Mouse (Mus musculus): ENCODE measurements around the gene Cyyr1. TPM values are rescaled to one million over a fixed set of nuclear protein-coding genes. Genes with fewer than 3 reads are reported as not detected.

The Cyyr1 gene
- polyA plus RNA-seq, 1 experiment from 2014 or later: 6.4 TPM

- H3K4me3 ChIP-seq (ENCODE audit: low read length): no peak overlapping the region
- H3K27me3 ChIP-seq (ENCODE audit: insufficient read depth, low read length): no peaks in the 10 kb centered on the region
- no peak overlapping the region for H3K9ac ChIP-seq (replicated peaks; ENCODE audit: low read length)
- H3K4me2 ChIP-seq (replicated peaks; ENCODE audit: low read depth, low read length): no peak overlapping the region
- 66% methylated on average over 5 of the region's 5 CpGs for WGBS
- H3K36me3 ChIP-seq (ENCODE audit: insufficient read depth, low read length): no peaks in the 10 kb centered on the region
- 0 out of 2 replicates have a peak, but pooled peaks have one; percentile 35 for ATAC-seq (ENCODE audit: low FRiP score, low TSS enrichment)
- H3K4me1 ChIP-seq (ENCODE audit: insufficient read depth, low read length): no peaks in the 10 kb centered on the region
- no peak overlapping the region for H3K27ac ChIP-seq (ENCODE audit: low read length)
- no peaks in the 10 kb centered on the region for H3K9me3 ChIP-seq (ENCODE audit: low read length)
Observed at GRCm38 (mm10) chr16:85538367-85538766, 14.8 kb downstream of the Cyyr1 start.

GRCm38 (mm10) chr16:85536075-85536474, 17.1 kb downstream of the Cyyr1 start:
- no peak overlapping the region for H3K4me3 ChIP-seq (ENCODE audit: low read length)
- H3K4me1 ChIP-seq (ENCODE audit: insufficient read depth, low read length): no peaks in the 10 kb centered on the region
- no peaks in the 10 kb centered on the region for H3K36me3 ChIP-seq (ENCODE audit: insufficient read depth, low read length)
- no peak overlapping the region for H3K27ac ChIP-seq (ENCODE audit: low read length)
- H3K9ac ChIP-seq (replicated peaks; ENCODE audit: low read length): no peak overlapping the region
- no peak for ATAC-seq (ENCODE audit: low FRiP score, low TSS enrichment)
- no peaks in the 10 kb centered on the region for H3K9me3 ChIP-seq (ENCODE audit: low read length)
- WGBS: 88% methylated on average over 8 of the region's 8 CpGs
- no peaks in the 10 kb centered on the region for H3K27me3 ChIP-seq (ENCODE audit: insufficient read depth, low read length)
- H3K4me2 ChIP-seq (replicated peaks; ENCODE audit: low read depth, low read length): no peak overlapping the region

GRCm38 (mm10) chr16:85527743-85528620, 25.2 kb downstream of the Cyyr1 start:
- Histone ChIP-seq H3K9ac (replicated peaks; ENCODE audit: low read length) (no peak overlapping the region), H3K4me1 (ENCODE audit: insufficient read depth, low read length) (no peaks in the 10 kb centered on the region), H3K27me3 (ENCODE audit: insufficient read depth, low read length) (no peaks in the 10 kb centered on the region), H3K27ac (ENCODE audit: low read length) (no peak overlapping the region), H3K4me2 (replicated peaks; ENCODE audit: low read depth, low read length) (no peak overlapping the region), H3K4me3 (ENCODE audit: low read length) (no peak overlapping the region), H3K9me3 (ENCODE audit: low read length) (no peaks in the 10 kb centered on the region), H3K36me3 (ENCODE audit: insufficient read depth, low read length) (no peaks in the 10 kb centered on the region)
- 47% methylated on average over 12 of the region's 12 CpGs for WGBS
- ATAC-seq (ENCODE audit: low FRiP score, low TSS enrichment): peak; percentile 74; the same call in 1 of the 2 replicates

GRCm38 (mm10) chr16:85524589-85524988, 28.6 kb downstream of the Cyyr1 start:
- H3K36me3 ChIP-seq (ENCODE audit: insufficient read depth, low read length): no peaks in the 10 kb centered on the region
- no peaks in the 10 kb centered on the region for H3K4me1 ChIP-seq (ENCODE audit: insufficient read depth, low read length)
- no peak overlapping the region for H3K4me2 ChIP-seq (replicated peaks; ENCODE audit: low read depth, low read length)
- H3K9me3 ChIP-seq (ENCODE audit: low read length): no peaks in the 10 kb centered on the region
- no peak overlapping the region for H3K9ac ChIP-seq (replicated peaks; ENCODE audit: low read length)
- 85% methylated on average over 8 of the region's 8 CpGs for WGBS
- H3K4me3 ChIP-seq (ENCODE audit: low read length): no peak overlapping the region
- H3K27me3 ChIP-seq (ENCODE audit: insufficient read depth, low read length): no peaks in the 10 kb centered on the region
- no peak overlapping the region for H3K27ac ChIP-seq (ENCODE audit: low read length)
- no peak for ATAC-seq (ENCODE audit: low FRiP score, low TSS enrichment)

- Histone ChIP-seq H3K36me3 (ENCODE audit: insufficient read depth, low read length) (no peaks in the 10 kb centered on the region), H3K27me3 (ENCODE audit: insufficient read depth, low read length) (no peaks in the 10 kb centered on the region), H3K4me3 (ENCODE audit: low read length) (no peak overlapping the region), H3K9ac (replicated peaks; ENCODE audit: low read length) (no peak overlapping the region), H3K27ac (ENCODE audit: low read length) (no peak overlapping the region), H3K9me3 (ENCODE audit: low read length) (no peaks in the 10 kb centered on the region), H3K4me2 (replicated peaks; ENCODE audit: low read depth, low read length) (no peak overlapping the region), H3K4me1 (ENCODE audit: insufficient read depth, low read length) (no peaks in the 10 kb centered on the region)
- ATAC-seq (ENCODE audit: low FRiP score, low TSS enrichment): no peak
- 83% methylated on average over 6 of the region's 6 CpGs for WGBS
Observed at GRCm38 (mm10) chr16:85507264-85507663, 45.9 kb downstream of the Cyyr1 start.

- Histone ChIP-seq H3K9ac (replicated peaks; ENCODE audit: low read length) (no peak overlapping the region), H3K4me2 (replicated peaks; ENCODE audit: low read depth, low read length) (no peak overlapping the region), H3K27ac (ENCODE audit: low read length) (no peak overlapping the region), H3K4me1 (ENCODE audit: insufficient read depth, low read length) (no peaks in the 10 kb centered on the region), H3K4me3 (ENCODE audit: low read length) (no peak overlapping the region), H3K9me3 (ENCODE audit: low read length) (no peaks in the 10 kb centered on the region), H3K27me3 (ENCODE audit: insufficient read depth, low read length) (no peaks in the 10 kb centered on the region), H3K36me3 (ENCODE audit: insufficient read depth, low read length) (no peaks in the 10 kb centered on the region)
- WGBS: 33% methylated on average over 3 of the region's 3 CpGs
- ATAC-seq (ENCODE audit: low FRiP score, low TSS enrichment): no peak
Observed at GRCm38 (mm10) chr16:85505108-85505507, 48.1 kb downstream of the Cyyr1 start.

GRCm38 (mm10) chr16:85503416-85503815, 49.8 kb downstream of the Cyyr1 start:
- H3K27ac ChIP-seq (ENCODE audit: low read length): no peak overlapping the region

GRCm38 (mm10) chr16:85495837-85496236, 57.4 kb downstream of the Cyyr1 start:
- no peaks in the 10 kb centered on the region for H3K27me3 ChIP-seq (ENCODE audit: insufficient read depth, low read length)
- no peak overlapping the region for H3K4me3 ChIP-seq (ENCODE audit: low read length)
- H3K4me1 ChIP-seq (ENCODE audit: insufficient read depth, low read length): no peaks in the 10 kb centered on the region
- no peak overlapping the region for H3K27ac ChIP-seq (ENCODE audit: low read length)
- no peaks in the 10 kb centered on the region for H3K9me3 ChIP-seq (ENCODE audit: low read length)
- WGBS: 95% methylated on average over 2 of the region's 2 CpGs
- H3K9ac ChIP-seq (replicated peaks; ENCODE audit: low read length): no peak overlapping the region
- no peaks in the 10 kb centered on the region for H3K36me3 ChIP-seq (ENCODE audit: insufficient read depth, low read length)
- ATAC-seq (ENCODE audit: low FRiP score, low TSS enrichment): no peak
- H3K4me2 ChIP-seq (replicated peaks; ENCODE audit: low read depth, low read length): no peak overlapping the region

More at GRCm38 (mm10) chr16:85503416-85503815, 49.8 kb downstream of the Cyyr1 start:
- no peak overlapping the region for H3K9ac ChIP-seq (replicated peaks; ENCODE audit: low read length)
- no peak overlapping the region for H3K4me3 ChIP-seq (ENCODE audit: low read length)
- H3K36me3 ChIP-seq (ENCODE audit: insufficient read depth, low read length): no peaks in the 10 kb centered on the region
- no peak overlapping the region for H3K4me2 ChIP-seq (replicated peaks; ENCODE audit: low read depth, low read length)
- ATAC-seq (ENCODE audit: low FRiP score, low TSS enrichment): no peak
- no peaks in the 10 kb centered on the region for H3K4me1 ChIP-seq (ENCODE audit: insufficient read depth, low read length)
- H3K27me3 ChIP-seq (ENCODE audit: insufficient read depth, low read length): no peaks in the 10 kb centered on the region
- no peaks in the 10 kb centered on the region for H3K9me3 ChIP-seq (ENCODE audit: low read length)
- 82% methylated on average over 5 of the region's 5 CpGs for WGBS

GRCm38 (mm10) chr16:85488105-85488607, 65.0 kb downstream of the Cyyr1 start:
- H3K36me3 ChIP-seq (ENCODE audit: insufficient read depth, low read length): no peaks in the 10 kb centered on the region

GRCm38 (mm10) chr16:85487266-85487665, 65.9 kb downstream of the Cyyr1 start:
- Histone ChIP-seq H3K4me3 (ENCODE audit: low read length) (no peak overlapping the region), H3K9me3 (ENCODE audit: low read length) (no peaks in the 10 kb centered on the region), H3K9ac (replicated peaks; ENCODE audit: low read length) (no peak overlapping the region), H3K27me3 (ENCODE audit: insufficient read depth, low read length) (no peaks in the 10 kb centered on the region), H3K4me2 (replicated peaks; ENCODE audit: low read depth, low read length) (no peak overlapping the region), H3K4me1 (ENCODE audit: insufficient read depth, low read length) (no peaks in the 10 kb centered on the region), H3K36me3 (ENCODE audit: insufficient read depth, low read length) (no peaks in the 10 kb centered on the region), H3K27ac (ENCODE audit: low read length) (no peak overlapping the region)
- 94% methylated on average over 7 of the region's 7 CpGs for WGBS
- ATAC-seq (ENCODE audit: low FRiP score, low TSS enrichment): no peak

More at GRCm38 (mm10) chr16:85488105-85488607, 65.0 kb downstream of the Cyyr1 start:
- Histone ChIP-seq H3K27ac (ENCODE audit: low read length) (no peak overlapping the region), H3K4me1 (ENCODE audit: insufficient read depth, low read length) (no peaks in the 10 kb centered on the region), H3K9ac (replicated peaks; ENCODE audit: low read length) (no peak overlapping the region), H3K27me3 (ENCODE audit: insufficient read depth, low read length) (no peaks in the 10 kb centered on the region), H3K4me3 (ENCODE audit: low read length) (no peak overlapping the region), H3K4me2 (replicated peaks; ENCODE audit: low read depth, low read length) (no peak overlapping the region), H3K9me3 (ENCODE audit: low read length) (no peaks in the 10 kb centered on the region)
- 76% methylated on average over 5 of the region's 5 CpGs for WGBS
- no peak for ATAC-seq (ENCODE audit: low FRiP score, low TSS enrichment)
